Mouse (Mus musculus): ENCODE measurements around the gene Ssh1. TPM values are rescaled to one million over a fixed set of nuclear protein-coding genes. Genes with fewer than 3 reads are reported as not detected.

The Ssh1 gene
- total and polyA plus RNA-seq, 3 experiments, result 3.0 to 8.2 (median 8.1) TPM

DNA sequence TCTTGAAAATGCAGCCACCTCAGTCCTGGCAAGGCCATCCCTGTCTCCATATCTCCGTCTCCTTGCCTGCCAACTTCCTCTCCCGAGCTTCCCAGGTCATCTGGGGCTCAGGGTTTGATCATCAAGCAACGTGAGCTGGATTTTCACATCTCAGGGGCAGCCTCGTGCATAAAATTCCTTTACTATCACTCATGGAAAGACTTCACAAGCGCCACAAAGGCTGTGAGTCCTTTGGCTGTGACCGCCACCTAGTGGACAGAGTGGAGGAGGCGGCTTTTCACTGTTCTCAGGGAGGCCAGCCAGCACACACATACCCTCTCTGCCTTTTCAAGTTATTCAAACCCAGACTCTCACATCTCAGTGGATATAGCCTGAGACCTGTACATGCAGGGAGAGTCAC is 39.3 kb downstream of the Ssh1 start:
- dilution Hi-C loops (cut with MboI; ENCODE audit: extremely low pct_ligation_motif_present, extremely low pct_unique_long_range_greater_than_20kb, low sequenced_read_pairs) (no loop called here), in situ Hi-C loops (cut with MboI; ENCODE audit: low pct_ligation_motif_present, low pct_unique_long_range_greater_than_20kb, low sequenced_read_pairs) (loop anchor here (5.0 kb wide), 1 partner anchor 92 kb away; no protein-coding TSS in a partner anchor)
- Histone ChIP-seq H3K9ac (ENCODE audit: insufficient read depth, low read depth) (no peak overlapping the region), H3K79me2 (replicated peaks; ENCODE audit: control insufficient read depth, extremely low read depth, insufficient read depth, poor library complexity, severe bottlenecking) (no peaks in the 10 kb centered on the region), H3K4me1 (ENCODE audit: control insufficient read depth in 1 of 2, insufficient read depth in 2 of 2) (no peaks in the 10 kb centered on the region), H3K36me3 (replicated peaks in 1 of 2; ENCODE audit: control insufficient read depth in 1 of 2, insufficient read depth in 1 of 2, low read length in 1 of 2) (peaks cover 60 to 89% of the 10 kb centered on the region in 2 experiments), H3K4me3 (replicated peaks in 1 of 3; ENCODE audit: low read depth in 2 of 3, low read length in 2 of 3, poor library complexity in 1 of 3) (no peak overlapping the region), H3K9me3 (replicated peaks; ENCODE audit: low read length) (no peaks in the 10 kb centered on the region), H3K27ac (ENCODE audit: insufficient read depth, low read depth) (no peak overlapping the region), H3K4me2 (ENCODE audit: insufficient read depth, low read depth, poor library complexity, severe bottlenecking) (no peak overlapping the region), H3K27me3 (replicated peaks) (no peaks in the 10 kb centered on the region)
- no peak for TF ChIP-seq POLR2AphosphoS2 (IDR thresholded peaks at IDR 0.05; ENCODE audit: low read depth, low read length)
- TF ChIP-seq RAD21 (IDR thresholded peaks at IDR 0.05; ENCODE audit: low read depth, low read length), result peak; percentile 80
- TF ChIP-seq MXI1 (IDR thresholded peaks at IDR 0.05; ENCODE audit: low read depth, low read length), result no peak
- peak; percentile 68 to 91; a peak in 3 of 4 replicates for TF ChIP-seq CTCF (conservative IDR thresholded peaks at IDR 0.05 in 1 of 2, IDR thresholded peaks at IDR 0.05 in 1 of 2; ENCODE audit: low read depth in 2 of 2, low read length in 2 of 2)
- TF ChIP-seq SMC3 (IDR thresholded peaks at IDR 0.05; ENCODE audit: low read depth, low read length), result peak; percentile 77
- DNase-seq (ENCODE audit: extremely low read depth), result peak; percentile 74

DNA sequence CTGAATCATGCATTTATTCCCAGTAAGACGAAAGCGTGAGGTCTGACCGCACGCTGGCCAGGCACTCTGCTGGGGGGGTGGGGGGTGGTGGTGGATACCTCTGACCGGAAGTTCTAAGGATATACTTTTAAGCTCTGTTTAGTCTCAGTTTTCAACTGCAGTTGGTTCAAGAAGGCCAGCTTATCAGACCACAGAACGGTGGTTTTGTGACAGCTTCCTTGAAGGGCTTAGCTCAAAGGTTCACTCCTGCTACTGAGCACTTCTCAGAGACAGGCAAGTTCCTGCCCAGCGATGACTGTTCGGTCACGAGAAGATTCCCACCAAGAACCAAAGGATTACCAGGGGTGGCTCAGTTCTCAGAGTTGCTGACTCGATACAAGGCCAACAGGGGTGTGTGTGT is 41.2 kb downstream of the Ssh1 start:
- no peaks in the 10 kb centered on the region for H3K4me1 ChIP-seq (ENCODE audit: control insufficient read depth in 1 of 2, insufficient read depth in 2 of 2)
- no peak overlapping the region for H3K4me2 ChIP-seq (ENCODE audit: insufficient read depth, low read depth, poor library complexity, severe bottlenecking)
- dilution Hi-C loops (cut with MboI; ENCODE audit: extremely low pct_ligation_motif_present, extremely low pct_unique_long_range_greater_than_20kb, low sequenced_read_pairs), result no loop called here
- in situ Hi-C loops (cut with MboI; ENCODE audit: low pct_ligation_motif_present, low pct_unique_long_range_greater_than_20kb, low sequenced_read_pairs), result loop anchor here (5.0 kb wide), 1 partner anchor 90 kb away; no protein-coding TSS in a partner anchor
- H3K79me2 ChIP-seq (replicated peaks; ENCODE audit: control insufficient read depth, extremely low read depth, insufficient read depth, poor library complexity, severe bottlenecking), result no peaks in the 10 kb centered on the region
- no peak for DNase-seq (ENCODE audit: extremely low read depth)
- no peaks in the 10 kb centered on the region for H3K27me3 ChIP-seq (replicated peaks)
- H3K9ac ChIP-seq (ENCODE audit: insufficient read depth, low read depth), result no peak overlapping the region
- no peaks in the 10 kb centered on the region for H3K9me3 ChIP-seq (replicated peaks; ENCODE audit: low read length)
- H3K27ac ChIP-seq (ENCODE audit: insufficient read depth, low read depth), result no peak overlapping the region
- H3K4me3 ChIP-seq (replicated peaks in 1 of 3; ENCODE audit: low read depth in 2 of 3, low read length in 2 of 3, poor library complexity in 1 of 3), result no peak overlapping the region
- no peak for TF ChIP-seq UBTF (IDR thresholded peaks at IDR 0.05; ENCODE audit: low read depth, low read length)
- no peak for TF ChIP-seq CHD2 (IDR thresholded peaks at IDR 0.05; ENCODE audit: low read length)
- TF ChIP-seq MAX (IDR thresholded peaks at IDR 0.05; ENCODE audit: low read length), result no peak
- no peak for TF ChIP-seq ZC3H11A (IDR thresholded peaks at IDR 0.05; ENCODE audit: low read depth, low read length)
- H3K36me3 ChIP-seq (replicated peaks in 1 of 2; ENCODE audit: control insufficient read depth in 1 of 2, insufficient read depth in 1 of 2, low read length in 1 of 2), result peaks cover 63 to 86% of the 10 kb centered on the region in 2 experiments

DNA sequence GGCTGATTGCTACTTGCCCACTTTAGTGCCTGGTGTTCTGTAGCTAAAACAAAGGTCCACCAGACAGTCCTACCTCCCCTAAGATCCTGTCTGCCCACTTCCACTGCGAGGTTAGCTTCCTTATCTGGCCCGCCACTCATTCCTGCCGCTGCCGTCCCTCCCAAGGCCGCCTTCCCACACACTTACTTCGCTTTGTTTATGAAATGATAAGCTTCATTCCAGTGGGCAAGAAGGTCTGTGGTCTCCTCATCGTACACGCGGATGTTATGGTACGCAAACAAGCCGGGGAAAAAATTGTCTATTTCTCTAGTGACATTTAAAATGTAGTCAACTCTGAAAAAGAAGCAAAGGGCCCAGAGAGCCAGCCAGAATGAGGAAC is 42.0 kb downstream of the Ssh1 start:
- dilution Hi-C loops (cut with MboI; ENCODE audit: extremely low pct_ligation_motif_present, extremely low pct_unique_long_range_greater_than_20kb, low sequenced_read_pairs), result no loop called here
- H3K27ac ChIP-seq (ENCODE audit: insufficient read depth, low read depth), result no peak overlapping the region
- TF ChIP-seq RCOR1 (conservative IDR thresholded peaks at IDR 0.05; ENCODE audit: low read depth, low read length) (no peak), ZKSCAN1 (IDR thresholded peaks at IDR 0.05; ENCODE audit: borderline replicate concordance, low read depth, low read length) (no peak)
- H3K27me3 ChIP-seq (replicated peaks), result no peaks in the 10 kb centered on the region
- H3K79me2 ChIP-seq (replicated peaks; ENCODE audit: control insufficient read depth, extremely low read depth, insufficient read depth, poor library complexity, severe bottlenecking), result no peaks in the 10 kb centered on the region
- DNase-seq (ENCODE audit: extremely low read depth), result no peak
- H3K4me1 ChIP-seq (ENCODE audit: control insufficient read depth in 1 of 2, insufficient read depth in 2 of 2), result no peaks in the 10 kb centered on the region
- no peak overlapping the region for H3K4me3 ChIP-seq (replicated peaks in 1 of 3; ENCODE audit: low read depth in 2 of 3, low read length in 2 of 3, poor library complexity in 1 of 3)
- no peaks in the 10 kb centered on the region for H3K9me3 ChIP-seq (replicated peaks; ENCODE audit: low read length)
- in situ Hi-C loops (cut with MboI; ENCODE audit: low pct_ligation_motif_present, low pct_unique_long_range_greater_than_20kb, low sequenced_read_pairs), result loop anchor here (5.0 kb wide), 1 partner anchor 89 kb away; no protein-coding TSS in a partner anchor
- H3K4me2 ChIP-seq (ENCODE audit: insufficient read depth, low read depth, poor library complexity, severe bottlenecking), result no peak overlapping the region
- H3K9ac ChIP-seq (ENCODE audit: insufficient read depth, low read depth), result no peak overlapping the region
- H3K36me3 ChIP-seq (replicated peaks in 1 of 2; ENCODE audit: control insufficient read depth in 1 of 2, insufficient read depth in 1 of 2, low read length in 1 of 2), result peaks cover 60 to 84% of the 10 kb centered on the region in 2 experiments

Measured in CH12.LX (cell line).